Mouse (Mus musculus) heart, postnatal 0 days (tissue): ENCODE measurements at regions not wholly inside any gene's neighbourhood (a gene's known extent, or its start where the extent isn't known, plus 50 kb on each side); places are given as distances from the start of the nearest gene placed in this dataset.

Source experiments
- CTCF ChIP-seq: IDR thresholded peaks from 2 replicates; pipeline ENCODE4 v1.5.1; 2016; ENCODE audit warnings: antibody characterized with exemption, control low read depth, low read depth
- EP300 ChIP-seq: IDR thresholded peaks from 2 replicates; pipeline ENCODE4 v1.6.1; 2016; ENCODE audit warnings: antibody characterized with exemption, low read depth

DNA sequence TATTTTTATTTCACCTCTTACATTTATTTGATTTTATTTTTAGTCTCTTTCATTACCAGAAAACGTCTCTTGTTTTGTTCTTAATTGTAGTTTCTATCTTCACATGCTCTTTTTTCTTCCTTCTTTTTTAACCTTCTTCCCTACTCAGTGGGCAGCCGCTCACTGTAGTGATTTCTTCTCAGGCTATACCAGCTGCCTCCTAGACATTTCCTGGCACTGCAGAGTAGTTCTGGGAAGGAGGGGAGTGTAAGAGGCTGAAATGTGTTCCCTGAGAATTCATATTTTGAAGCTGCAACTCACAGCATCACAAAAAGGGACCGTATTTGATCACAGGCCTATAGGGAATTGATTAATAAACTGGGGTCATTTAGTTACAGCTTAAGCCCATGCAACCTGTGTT lies 1720.5 kb upstream of the Impad1 start:
- TF ChIP-seq CTCF (no peak), EP300 (no peak)
